Mouse (Mus musculus) embryonic facial prominence, embryonic 15.5 days (tissue): Measurements from ENCODE around the gene Isoc2a. TPM values are rescaled to one million over a fixed set of nuclear protein-coding genes. Genes with fewer than 3 reads are reported as not detected.
A peak's percentile ranks its signal among the peaks of the same experiment; 100 is the strongest.

Experiments used
- ATAC-seq: fragments of 200-750 bp; cut with Nextera tagmentation; 2 replicates; pipeline ENCODE4 v1.8.0; 2017; ENCODE audit warnings: low read depth, moderate TSS enrichment; ENCODE audit not compliant: insufficient number of reproducible peaks, low FRiP score, low TSS enrichment
- H3K27ac ChIP-seq: fragments of 300-500 bp; sonication (generic); replicated peaks from 2 replicates; pipeline ENCODE4 v1.5.1; 2015; ENCODE audit warnings: mild to moderate bottlenecking, inconsistent platforms
- H3K27me3 ChIP-seq: fragments of 300-500 bp; sonication (generic); 2 replicates; pipeline ENCODE4 v1.6.1; 2015; ENCODE audit warnings: inconsistent platforms
- H3K36me3 ChIP-seq: fragments of 300-500 bp; sonication (generic); 2 replicates; pipeline ENCODE4 v1.6.1; 2015; ENCODE audit warnings: mild to moderate bottlenecking, inconsistent platforms
- H3K4me1 ChIP-seq: fragments of 300-500 bp; sonication (generic); 2 replicates; pipeline ENCODE4 v1.6.1; 2015; ENCODE audit warnings: inconsistent platforms
- H3K4me2 ChIP-seq: fragments of 300-500 bp; sonication (generic); replicated peaks from 2 replicates; pipeline ENCODE4 v1.6.1; 2015; ENCODE audit warnings: mild to moderate bottlenecking, inconsistent platforms
- H3K4me3 ChIP-seq: fragments of 300-500 bp; sonication (generic); replicated peaks from 2 replicates; pipeline ENCODE4 v1.5.1; 2015; ENCODE audit warnings: mild to moderate bottlenecking, inconsistent platforms
- H3K9ac ChIP-seq: fragments of 300-500 bp; sonication (generic); 2 replicates; pipeline ENCODE4 v1.6.1; 2015; ENCODE audit warnings: inconsistent platforms
- H3K9me3 ChIP-seq: fragments of 300-500 bp; sonication (generic); replicated peaks from 2 replicates; pipeline ENCODE4 v1.6.1; 2016; ENCODE audit warnings: inconsistent platforms
- WGBS: fragments of 180-500 bp; shearing (Covaris S2); methylation state at CpG from one replicate; pipeline ENCODE4 v1.1.7; 2015; 5-methylcytosine and 5-hydroxymethylcytosine counted together
- polyA plus RNA-seq: library from polyadenylated mRNA; unstranded; fragments of >200 nt; fragmentation: Nextera tagmentation; extraction: Ambion mirVana; gene quantifications from 2 replicates; pipeline ENCODE4 v1.2.1, GENCODE M21; 2015

The Isoc2a gene
- polyA plus RNA-seq, 1 experiment from 2014 or later: 1.2 TPM

DNA sequence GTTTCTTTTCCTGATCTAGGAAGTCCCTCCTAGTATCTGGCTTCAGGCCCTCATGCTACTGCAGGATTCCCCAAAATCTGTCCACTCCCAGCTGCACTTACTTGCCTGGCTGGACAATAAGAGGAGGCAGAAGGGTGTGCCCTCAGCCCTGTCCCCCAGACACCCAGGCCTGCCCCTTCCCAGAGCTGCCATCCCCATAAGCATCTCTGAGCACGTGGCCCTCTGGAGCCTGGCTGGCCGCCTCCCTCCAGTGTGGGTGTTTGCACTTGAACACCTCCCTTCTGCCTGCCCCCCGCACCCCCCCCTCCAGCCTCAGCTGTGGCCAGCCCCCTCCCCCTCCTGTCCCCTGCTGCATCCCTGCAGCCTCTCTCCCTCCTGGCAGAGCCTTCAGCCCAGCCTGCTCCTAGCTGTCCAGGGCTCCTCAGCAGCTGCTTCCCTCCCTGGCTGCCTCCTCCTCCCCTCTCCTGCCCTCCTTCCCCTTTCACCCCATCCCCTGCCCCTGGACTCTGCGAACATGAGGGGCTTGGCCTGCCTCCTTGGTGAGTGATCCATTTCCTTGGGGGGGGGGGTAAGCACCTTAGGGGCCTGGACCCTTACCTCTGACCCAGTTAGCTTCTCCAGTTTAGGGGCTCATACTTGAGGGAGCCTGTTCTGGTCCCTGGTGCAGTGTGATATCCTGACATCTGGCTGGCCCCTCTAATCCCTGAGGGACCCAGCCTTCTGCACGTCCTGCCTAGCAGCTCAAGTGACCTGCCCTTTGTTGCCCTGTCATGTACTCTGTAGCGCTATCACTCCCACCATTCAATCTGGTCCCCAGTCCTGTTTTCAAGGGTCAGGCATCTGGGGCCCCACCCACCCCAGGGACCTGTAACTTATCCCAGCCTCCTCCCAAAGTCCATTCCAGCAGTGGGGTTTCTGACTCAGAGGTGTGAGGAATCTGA, 48.8 kb downstream of the Isoc2a start, which contains the start of gene Ssc5d:
Gene Ssc5d (plus strand): TSS at position 345 of the 941 bp plus-strand sequence.
- peak within 1 kb of the TSS; percentile 91 for H3K27ac ChIP-seq
- ATAC-seq: peak; percentile 47
- H3K9ac ChIP-seq: no peak within 1 kb of the TSS
- no peaks in the 10 kb centered on the region for H3K9me3 ChIP-seq
- no peaks in the 10 kb centered on the region for H3K27me3 ChIP-seq
- H3K4me3 ChIP-seq: peak within 1 kb of the TSS; percentile 4; the same call in 1 of the 2 replicates
- WGBS: 10% methylated on average over 6 of the region's 6 CpGs
- peak within 1 kb of the TSS; percentile 59; the same call in 1 of the 2 replicates for H3K4me2 ChIP-seq
- H3K36me3 ChIP-seq: peaks cover 5% of the 10 kb centered on the region
- H3K4me1 ChIP-seq: peaks cover 51% of the 10 kb centered on the region

GRCm38 (mm10) chr7:4926849-4927248, 49.9 kb downstream of the Isoc2a start:
- no peak overlapping the region for H3K4me3 ChIP-seq
- no peak overlapping the region for H3K27ac ChIP-seq
- no peaks in the 10 kb centered on the region for H3K27me3 ChIP-seq
- no peak overlapping the region for H3K9ac ChIP-seq
- H3K4me1 ChIP-seq: peaks cover 48% of the 10 kb centered on the region
- H3K9me3 ChIP-seq: no peaks in the 10 kb centered on the region
- WGBS: 78% methylated on average over 16 of the region's 16 CpGs
- H3K36me3 ChIP-seq: no peaks in the 10 kb centered on the region
- no peak for ATAC-seq
- no peak overlapping the region for H3K4me2 ChIP-seq

GRCm38 (mm10) chr7:4927711-4928110, 50.8 kb downstream of the Isoc2a start:
- H3K4me3 ChIP-seq: no peak overlapping the region
- H3K4me2 ChIP-seq: no peak overlapping the region
- peaks cover 41% of the 10 kb centered on the region for H3K4me1 ChIP-seq
- no peaks in the 10 kb centered on the region for H3K9me3 ChIP-seq
- H3K27me3 ChIP-seq: no peaks in the 10 kb centered on the region
- no peak for ATAC-seq
- WGBS: 66% methylated on average over 8 of the region's 8 CpGs
- no peak overlapping the region for H3K9ac ChIP-seq
- no peaks in the 10 kb centered on the region for H3K36me3 ChIP-seq
- no peak overlapping the region for H3K27ac ChIP-seq

GRCm38 (mm10) chr7:4928323-4928722, 51.4 kb downstream of the Isoc2a start:
- Histone ChIP-seq H3K9ac (no peak overlapping the region), H3K36me3 (no peaks in the 10 kb centered on the region), H3K4me2 (no peak overlapping the region), H3K4me1 (peaks cover 41% of the 10 kb centered on the region), H3K27ac (no peak overlapping the region), H3K27me3 (no peaks in the 10 kb centered on the region), H3K4me3 (no peak overlapping the region), H3K9me3 (no peaks in the 10 kb centered on the region)
- ATAC-seq: no peak
- WGBS: 79% methylated on average over 17 of the region's 17 CpGs

- no peaks in the 10 kb centered on the region for H3K36me3 ChIP-seq
- no peaks in the 10 kb centered on the region for H3K27me3 ChIP-seq
- no peak overlapping the region for H3K9ac ChIP-seq
- H3K4me1 ChIP-seq: 0 out of 2 replicates have a peak, but pooled peaks cover 10% of the 10 kb centered on the region
- 0 out of 2 replicates have a peak overlapping the region, but pooled peaks have one; percentile 11 for H3K27ac ChIP-seq
- no peak for ATAC-seq
- WGBS: 70% methylated on average over 12 of the region's 12 CpGs
- H3K4me3 ChIP-seq: no peak overlapping the region
- H3K9me3 ChIP-seq: no peaks in the 10 kb centered on the region
- H3K4me2 ChIP-seq: no peak overlapping the region
Measured at GRCm38 (mm10) chr7:4933103-4933502, 56.1 kb downstream of the Isoc2a start.

GRCm38 (mm10) chr7:4934160-4934914, 57.4 kb downstream of the Isoc2a start:
- no peak overlapping the region for H3K9ac ChIP-seq
- H3K27ac ChIP-seq: no peak overlapping the region
- no peaks in the 10 kb centered on the region for H3K9me3 ChIP-seq
- H3K4me3 ChIP-seq: no peak overlapping the region
- H3K4me1 ChIP-seq: 0 out of 2 replicates have a peak, but pooled peaks cover 10% of the 10 kb centered on the region
- H3K27me3 ChIP-seq: no peaks in the 10 kb centered on the region
- no peaks in the 10 kb centered on the region for H3K36me3 ChIP-seq
- WGBS: 80% methylated on average over 4 of the region's 4 CpGs
- H3K4me2 ChIP-seq: no peak overlapping the region
- ATAC-seq: no peak

DNA sequence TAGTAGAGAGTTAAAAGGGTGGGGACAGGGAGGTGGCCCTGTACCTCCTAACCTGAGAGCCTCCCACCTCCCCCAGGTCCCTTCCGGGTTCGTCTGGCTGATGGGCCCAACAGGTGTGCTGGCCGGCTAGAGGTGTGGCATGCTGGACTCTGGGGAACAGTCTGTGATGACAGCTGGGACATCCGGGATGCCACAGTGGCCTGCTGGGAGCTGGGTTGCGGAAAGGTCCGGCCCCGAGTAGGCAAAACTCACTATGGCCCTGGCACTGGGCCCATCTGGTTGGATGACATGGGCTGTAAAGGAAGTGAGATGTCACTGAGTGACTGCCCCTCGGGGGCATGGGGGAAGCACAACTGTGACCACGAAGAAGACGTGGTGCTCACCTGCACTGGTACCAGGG, 59.9 kb downstream of the Isoc2a start:
- 0 out of 2 replicates have a peak, but pooled peaks cover 10% of the 10 kb centered on the region for H3K4me1 ChIP-seq
- no peak overlapping the region for H3K27ac ChIP-seq
- H3K4me3 ChIP-seq: no peak overlapping the region
- H3K9me3 ChIP-seq: no peaks in the 10 kb centered on the region
- H3K4me2 ChIP-seq: no peak overlapping the region
- H3K9ac ChIP-seq: no peak overlapping the region
- WGBS: 65% methylated on average over 10 of the region's 10 CpGs
- H3K36me3 ChIP-seq: no peaks in the 10 kb centered on the region
- H3K27me3 ChIP-seq: no peaks in the 10 kb centered on the region
- ATAC-seq: no peak

- Histone ChIP-seq H3K36me3 (no peaks in the 10 kb centered on the region), H3K4me3 (no peak overlapping the region), H3K4me1 (0 out of 2 replicates have a peak, but pooled peaks cover 10% of the 10 kb centered on the region), H3K27ac (no peak overlapping the region), H3K27me3 (no peaks in the 10 kb centered on the region), H3K4me2 (no peak overlapping the region), H3K9me3 (no peaks in the 10 kb centered on the region), H3K9ac (no peak overlapping the region)
- 67% methylated on average over 11 of the region's 11 CpGs for WGBS
- ATAC-seq: no peak
Measured at GRCm38 (mm10) chr7:4937392-4937791, 60.4 kb downstream of the Isoc2a start.

- no peaks in the 10 kb centered on the region for H3K9me3 ChIP-seq
- H3K4me2 ChIP-seq: no peak overlapping the region
- H3K27me3 ChIP-seq: no peaks in the 10 kb centered on the region
- no peak overlapping the region for H3K4me3 ChIP-seq
- H3K4me1 ChIP-seq: 0 out of 2 replicates have a peak, but pooled peaks cover 2% of the 10 kb centered on the region
- WGBS: 37% methylated on average over 2 of the region's 2 CpGs
- no peak overlapping the region for H3K27ac ChIP-seq
- no peaks in the 10 kb centered on the region for H3K36me3 ChIP-seq
- no peak for ATAC-seq
- no peak overlapping the region for H3K9ac ChIP-seq
Measured at GRCm38 (mm10) chr7:4938456-4938855, 61.5 kb downstream of the Isoc2a start.

DNA sequence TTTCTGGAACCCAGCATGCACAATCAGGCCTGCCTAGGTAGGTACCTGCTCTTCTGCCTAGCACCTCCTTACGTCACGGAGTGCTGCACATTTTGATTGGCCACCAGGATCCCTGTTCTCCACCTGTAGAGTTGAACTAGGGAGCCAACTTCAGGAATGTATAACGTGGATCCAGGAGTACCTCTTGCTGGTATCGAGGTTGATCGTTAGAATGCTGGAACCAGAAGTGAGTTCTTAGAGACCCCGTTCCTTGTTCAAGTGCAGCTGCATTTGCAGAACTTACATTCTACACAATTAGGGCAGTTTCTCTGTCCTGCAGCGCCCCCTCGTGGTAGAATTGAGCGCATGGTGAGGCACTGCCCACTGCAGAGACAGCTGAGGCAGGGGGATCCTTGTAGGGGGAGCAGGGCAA, 63.1 kb downstream of the Isoc2a start:
- 13% methylated on average over 9 of the region's 9 CpGs for WGBS
- no peaks in the 10 kb centered on the region for H3K27me3 ChIP-seq
- no peaks in the 10 kb centered on the region for H3K9me3 ChIP-seq
- ATAC-seq: no peak
- H3K4me2 ChIP-seq: no peak overlapping the region
- no peak overlapping the region for H3K9ac ChIP-seq
- H3K36me3 ChIP-seq: no peaks in the 10 kb centered on the region
- H3K4me3 ChIP-seq: no peak overlapping the region
- H3K27ac ChIP-seq: no peak overlapping the region
- H3K4me1 ChIP-seq: 0 out of 2 replicates have a peak, but pooled peaks cover 5% of the 10 kb centered on the region

DNA sequence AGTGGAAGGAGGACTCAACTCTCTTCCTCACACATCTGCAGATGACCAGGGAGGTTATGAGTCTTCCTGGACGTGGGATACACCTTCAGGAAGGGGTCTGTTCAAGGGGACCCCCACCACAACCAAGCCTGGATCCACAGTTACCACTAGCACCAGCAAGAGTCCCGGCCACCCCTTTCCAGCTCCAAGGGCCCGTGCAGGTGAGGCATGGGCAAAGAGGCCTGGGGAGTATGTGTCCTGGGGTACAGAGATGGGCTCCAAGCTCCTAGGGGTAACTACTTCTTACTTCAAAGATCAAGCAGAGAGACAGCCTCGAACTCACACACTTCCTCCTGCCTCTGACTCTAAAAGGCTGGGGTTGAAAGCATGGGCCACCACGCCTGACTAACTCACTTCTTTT, 65.7 kb downstream of the Isoc2a start:
- Histone ChIP-seq H3K27ac (no peak overlapping the region), H3K27me3 (no peaks in the 10 kb centered on the region), H3K4me2 (no peak overlapping the region), H3K9ac (no peak overlapping the region), H3K4me1 (0 out of 2 replicates have a peak, but pooled peaks cover 5% of the 10 kb centered on the region), H3K9me3 (no peaks in the 10 kb centered on the region), H3K4me3 (no peak overlapping the region), H3K36me3 (no peaks in the 10 kb centered on the region)
- ATAC-seq: no peak
- 47% methylated on average over 5 of the region's 5 CpGs for WGBS
